In the genomic region with DNA sequence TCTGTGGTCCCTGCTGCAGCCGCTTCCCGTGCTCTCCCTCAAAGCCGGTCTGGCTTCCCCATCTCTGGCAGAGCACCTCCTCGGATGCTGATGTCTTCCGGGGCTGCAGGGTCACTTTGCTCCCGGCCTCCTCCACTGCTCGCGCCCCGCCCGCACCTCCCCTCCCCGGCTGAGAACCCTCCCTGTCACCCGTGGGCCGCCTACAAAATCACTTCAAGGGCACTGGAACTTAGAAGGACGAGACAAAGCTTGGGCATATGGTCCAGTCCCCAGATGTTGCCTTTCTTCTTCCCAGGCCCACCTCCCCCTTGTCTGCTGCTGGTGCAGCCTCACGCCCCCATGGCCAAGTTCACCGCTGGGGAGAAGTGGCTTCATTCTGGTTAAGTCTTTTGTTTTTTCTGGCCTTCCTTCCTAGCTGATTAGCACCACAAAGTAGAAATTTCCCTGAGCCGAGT, we compare ENCODE assay signal across 9 mouse cellular contexts.
DNase-seq lines count a peak whose midpoint lies in the region; ATAC-seq and TF ChIP-seq lines count a peak whose summit lies in the region.
"Had no signal": no experiment of that assay in that cellular context is flagged by ENCODE, and none has a peak within 500 bp of the region (broad histone marks: within the 10 kb centered on the region; RNA-seq: fewer than 3 reads in every experiment).

No protein-coding gene starts in this region.

- H3K4me3 ChIP-seq in kidney, embryonic 14.5 days (ENCODE audit: low read length): peak overlapping the region; percentile 34
- H3K4me3 ChIP-seq in liver, embryonic 13.5 days (replicated peaks): 0 out of 2 replicates have a peak overlapping the region, but pooled peaks have one; percentile 25
- H3K4me3 ChIP-seq in thymus, adult 2 months (ENCODE audit: control insufficient read depth, insufficient read depth, low read length): no peak overlapping the region

- H3K4me2 ChIP-seq in kidney, embryonic 14.5 days (replicated peaks; ENCODE audit: low read depth, low read length): peak overlapping the region; percentile 52
- H3K4me2 ChIP-seq in liver, embryonic 13.5 days: peak overlapping the region; percentile 53

- WGBS in kidney, embryonic 14.5 days: under 1% methylated on average over 17 of the region's 17 CpGs
- 2% methylated on average over 17 of the region's 17 CpGs for WGBS in liver, embryonic 13.5 days (ENCODE audit: insufficient replicate concordance)
- 6% methylated on average over 17 of the region's 17 CpGs for WGBS in thymus, adult 2 months

- no peak overlapping the region for H3K27ac ChIP-seq in kidney, embryonic 14.5 days (ENCODE audit: low read depth, low read length)
- H3K27ac ChIP-seq in liver, embryonic 13.5 days: no peak overlapping the region
- H3K27ac ChIP-seq in thymus, adult 2 months (ENCODE audit: control insufficient read depth, insufficient read depth, low read length): no peak overlapping the region

- peaks cover 23% of the 10 kb centered on the region; the same call in 1 of the 2 replicates for H3K27me3 ChIP-seq in kidney, embryonic 14.5 days (ENCODE audit: control insufficient read depth, insufficient read depth, low read length)
- H3K27me3 ChIP-seq in liver, embryonic 13.5 days: peaks cover 22% of the 10 kb centered on the region
- no peaks in the 10 kb centered on the region for H3K27me3 ChIP-seq in thymus, adult 2 months (ENCODE audit: control insufficient read depth, insufficient read depth, low read length)
- H3K27me3 ChIP-seq: Patski had no signal

- ATAC-seq in kidney, embryonic 14.5 days (ENCODE audit: low FRiP score, low TSS enrichment): peak; percentile 35; the same call in 1 of the 2 replicates
- peak; percentile 40 for ATAC-seq in granulocyte monocyte progenitor cell, adult 5-6 weeks (replicated peaks; ENCODE audit: poor library complexity, severe bottlenecking)
- ATAC-seq in liver, embryonic 13.5 days (ENCODE audit: low read depth): no peak
- ATAC-seq: Patski had no signal

- no peak for TF ChIP-seq POLR2A in thymus, adult 2 months (IDR thresholded peaks at IDR 0.05; ENCODE audit: control insufficient read depth, extremely low read depth, insufficient read depth, low read length, poor library complexity)

- no peak for DNase-seq in kidney, adult 11 months
- DNase-seq in adrenal gland, postnatal 36 days: peak; percentile 12 to 15
- DNase-seq in liver, embryonic 13.5 days: no peak
- no peak for DNase-seq in testis, postnatal 10 days (ENCODE audit: low spot score)
- no peak for DNase-seq in thymus, adult 2 months
- no peak for DNase-seq in layer of hippocampus, adult 8-10 months (ENCODE audit: low spot score in 2 of 2)

- H3K36me3 ChIP-seq in kidney, embryonic 14.5 days (ENCODE audit: control insufficient read depth, insufficient read depth, low read length): no peaks in the 10 kb centered on the region
- H3K36me3 ChIP-seq in liver, embryonic 13.5 days: no peaks in the 10 kb centered on the region
- H3K36me3 ChIP-seq in thymus, adult 2 months (ENCODE audit: control insufficient read depth, insufficient read depth, low read length): no peaks in the 10 kb centered on the region

- no peaks in the 10 kb centered on the region for H3K9me3 ChIP-seq in kidney, embryonic 14.5 days (ENCODE audit: control insufficient read depth, low read length)
- H3K9me3 ChIP-seq in liver, embryonic 13.5 days (replicated peaks): no peaks in the 10 kb centered on the region

- peaks cover 9% of the 10 kb centered on the region for H3K4me1 ChIP-seq in kidney, embryonic 14.5 days (ENCODE audit: control insufficient read depth, insufficient read depth, low read length)
- no peaks in the 10 kb centered on the region; the same call in 1 of the 2 replicates for H3K4me1 ChIP-seq in liver, embryonic 13.5 days (replicated peaks)
- no peaks in the 10 kb centered on the region for H3K4me1 ChIP-seq in thymus, adult 2 months (replicated peaks; ENCODE audit: control insufficient read depth, insufficient read depth, low read length)

- TF ChIP-seq CTCF in thymus, adult 2 months (IDR thresholded peaks at IDR 0.05; ENCODE audit: borderline replicate concordance, control insufficient read depth, extremely low read depth, insufficient read depth, low read length, poor library complexity): no peak

- H3K9ac ChIP-seq in kidney, embryonic 14.5 days (ENCODE audit: low read depth, low read length): peak overlapping the region; percentile 1; the same call in 1 of the 2 replicates
- H3K9ac ChIP-seq in liver, embryonic 13.5 days: no peak overlapping the region

Comparison
In these comparisons a context has a peak if more than half of its experiments do, and no peak if none do; other contexts are left out.
1. DNase-seq: peak in adrenal gland, postnatal 36 days (2 of 2); none in kidney, adult 11 months (single experiment), liver, embryonic 13.5 days (single experiment), testis, postnatal 10 days (single experiment), thymus, adult 2 months (single experiment) and layer of hippocampus, adult 8-10 months (0 of 2).